Mouse (Mus musculus) MEL (cell line): ENCODE measurements around the gene Prdm11. TPM values are rescaled to one million over a fixed set of nuclear protein-coding genes. Genes with fewer than 3 reads are reported as not detected.

Experiments used
- DNase-seq: peaks from one replicate; pipeline ENCODE4 v3.0.0; 2011; ENCODE audit warnings: low read depth, low spot score
- H3K27ac ChIP-seq: 2 replicates; pipeline ENCODE4 v1.5.1; 2012; ENCODE audit warnings: low read depth, mild to moderate bottlenecking, control low read depth, low read length, moderate library complexity; ENCODE audit not compliant: control insufficient read depth
- H3K27me3 ChIP-seq, 2 experiments: fragments of 150-350 bp in 1 of 2; sonication (generic) in 1 of 2; 2 replicates each; pipeline ENCODE4 v1.6.1; 2012; ENCODE audit warnings: low read length in 2 of 2, mild to moderate bottlenecking in 2 of 2, improper control_type of control experiment in 1 of 2, moderate library complexity in 1 of 2; ENCODE audit not compliant: insufficient read depth in 2 of 2, control insufficient read depth in 1 of 2
- H3K36me3 ChIP-seq, 2 experiments: 2 replicates each; pipeline ENCODE4 v1.6.1; 2012 to 2014; ENCODE audit warnings: low read length in 2 of 2, improper control_type of control experiment in 1 of 2, inconsistent platforms in 1 of 2, mild to moderate bottlenecking in 1 of 2; ENCODE audit not compliant: insufficient read depth in 2 of 2, control insufficient read depth in 1 of 2
- H3K4me1 ChIP-seq, 2 experiments: fragments of 150-350 bp in 1 of 2; sonication (generic) in 1 of 2; 2 replicates each; pipeline ENCODE4 v1.6.1; 2012; ENCODE audit warnings: low read length in 2 of 2, improper control_type of control experiment in 1 of 2, mild to moderate bottlenecking in 1 of 2; ENCODE audit not compliant: insufficient read depth in 2 of 2, control insufficient read depth in 1 of 2
- H3K4me3 ChIP-seq, 2 experiments: fragments of 150-350 bp in 1 of 2; sonication (generic) in 1 of 2; 2 replicates each; pipeline ENCODE4 v1.5.1; 2012; ENCODE audit warnings: low read depth in 2 of 2, low read length in 2 of 2, mild to moderate bottlenecking in 2 of 2, moderate library complexity in 2 of 2, control low read depth in 1 of 2, improper control_type of control experiment in 1 of 2; ENCODE audit not compliant: control insufficient read depth in 1 of 2, insufficient read depth in 1 of 2
- H3K79me2 ChIP-seq: 2 replicates; pipeline ENCODE4 v1.6.1; 2012; ENCODE audit warnings: mild to moderate bottlenecking, low read length, moderate library complexity; ENCODE audit not compliant: control insufficient read depth, poor library complexity, insufficient read depth
- H3K9ac ChIP-seq: 2 replicates; pipeline ENCODE4 v1.6.1; 2012; ENCODE audit warnings: low read depth, mild to moderate bottlenecking, control low read depth, low read length, moderate library complexity; ENCODE audit not compliant: control insufficient read depth, poor library complexity, severe bottlenecking
- H3K9me3 ChIP-seq: fragments of 150-350 bp; sonication (generic); replicated peaks from 2 replicates; pipeline ENCODE4 v1.6.1; 2012; ENCODE audit warnings: mild to moderate bottlenecking, low read length, improper control_type of control experiment, moderate library complexity; ENCODE audit not compliant: insufficient read depth
- CTCF ChIP-seq, 3 experiments: IDR thresholded peaks in 2 of 3; conservative IDR thresholded peaks in 1 of 3; 2 replicates each; pipeline ENCODE4 v1.5.1; 2011 to 2012; ENCODE audit warnings: low read length in 3 of 3, low read depth in 2 of 3, mild to moderate bottlenecking in 2 of 3, improper control_type of control experiment in 1 of 3, inconsistent platforms in 1 of 3, mixed read lengths in 1 of 3, moderate library complexity in 1 of 3; ENCODE audit not compliant: control insufficient read depth in 1 of 3, insufficient read depth in 1 of 3, poor library complexity in 1 of 3, severe bottlenecking in 1 of 3
- E2F4 ChIP-seq: IDR thresholded peaks from 2 replicates; pipeline ENCODE4 v1.6.1; 2011; ENCODE audit warnings: low read depth, low read length, improper control_type of control experiment, borderline replicate concordance
- GABPA ChIP-seq: IDR thresholded peaks from 2 replicates; pipeline ENCODE4 v1.6.1; 2012; ENCODE audit warnings: low read depth, mild to moderate bottlenecking, inconsistent platforms, low read length, improper control_type of control experiment, moderate library complexity
- KAT2A ChIP-seq: conservative IDR thresholded peaks from 2 replicates; pipeline ENCODE4 v1.6.1; 2012; ENCODE audit warnings: low read depth, low read length, improper control_type of control experiment, inconsistent platforms
- MYB ChIP-seq: IDR thresholded peaks from 2 replicates; pipeline ENCODE4 v1.6.1; 2011; ENCODE audit warnings: mild to moderate bottlenecking, low read depth, low read length, improper control_type of control experiment
- MYC ChIP-seq: IDR thresholded peaks from 2 replicates; pipeline ENCODE4 v1.6.1; 2011; ENCODE audit warnings: low read depth, mild to moderate bottlenecking, low read length, improper control_type of control experiment, moderate library complexity
- NRF1 ChIP-seq: IDR thresholded peaks from 2 replicates; pipeline ENCODE4 v1.6.1; 2014; ENCODE audit warnings: low read depth, mild to moderate bottlenecking, inconsistent platforms, low read length, improper control_type of control experiment, moderate library complexity; ENCODE audit not compliant: poor library complexity, insufficient read depth, severe bottlenecking
- POLR2A ChIP-seq, 2 experiments: IDR thresholded peaks; 2 replicates each; pipeline ENCODE4 v1.6.1; 2011 to 2012; ENCODE audit warnings: low read length in 2 of 2, mild to moderate bottlenecking in 2 of 2, control low read depth in 1 of 2, improper control_type of control experiment in 1 of 2, low read depth in 1 of 2, moderate library complexity in 1 of 2; ENCODE audit not compliant: control insufficient read depth in 1 of 2, insufficient read depth in 1 of 2, poor library complexity in 1 of 2
- POLR2AphosphoS2 ChIP-seq: IDR thresholded peaks from 2 replicates; pipeline ENCODE4 v1.6.1; 2011; ENCODE audit warnings: low read length, improper control_type of control experiment
- POLR2AphosphoS5 ChIP-seq: IDR thresholded peaks from 2 replicates; pipeline ENCODE4 v1.6.1; 2012; ENCODE audit warnings: low read depth, borderline replicate concordance, mild to moderate bottlenecking, inconsistent platforms, low read length, moderate library complexity, mixed read lengths
- RAD21 ChIP-seq: IDR thresholded peaks from 2 replicates; pipeline ENCODE4 v1.6.1; 2011; ENCODE audit warnings: mild to moderate bottlenecking, low read depth, low read length, improper control_type of control experiment
- RCOR1 ChIP-seq: IDR thresholded peaks from 2 replicates; pipeline ENCODE4 v1.6.1; 2012; ENCODE audit warnings: low read depth, mild to moderate bottlenecking, inconsistent platforms, low read length, improper control_type of control experiment
- SMC3 ChIP-seq: IDR thresholded peaks from 2 replicates; pipeline ENCODE4 v1.6.1; 2011; ENCODE audit warnings: low read depth, low read length, improper control_type of control experiment
- TCF12 ChIP-seq: IDR thresholded peaks from 2 replicates; pipeline ENCODE4 v1.6.1; 2014; ENCODE audit warnings: low read depth, mild to moderate bottlenecking, inconsistent platforms, low read length, improper control_type of control experiment, moderate library complexity
- ZC3H11A ChIP-seq: IDR thresholded peaks from 2 replicates; pipeline ENCODE4 v1.6.1; 2012; ENCODE audit warnings: low read depth, mild to moderate bottlenecking, inconsistent platforms, low read length, improper control_type of control experiment
- ZKSCAN1 ChIP-seq: IDR thresholded peaks from 2 replicates; pipeline ENCODE4 v1.6.1; 2012; ENCODE audit warnings: low read depth, mild to moderate bottlenecking, inconsistent platforms, low read length, improper control_type of control experiment, moderate library complexity
- ZMIZ1 ChIP-seq: IDR thresholded peaks from 2 replicates; pipeline ENCODE4 v1.6.1; 2012; ENCODE audit warnings: low read depth, mild to moderate bottlenecking, inconsistent platforms, low read length, improper control_type of control experiment, moderate library complexity
- polyA plus RNA-seq, 2 experiments: library from polyadenylated mRNA; stranded (reverse) in 1 of 2; unstranded in 1 of 2; fragments of >175 nt in 1 of 2; fragments of >200 nt in 1 of 2; gene quantifications; 2 replicates each; pipeline versions ENCODE4 v1.2.1 to v1.2.4; 2012; ENCODE audit warnings: low replicate concordance in 2 of 2, low read depth in 1 of 2; ENCODE audit not compliant: insufficient read length in 2 of 2, insufficient read depth in 1 of 2, missing spikeins in 1 of 2
- total RNA-seq: library from RNA; depleted of rRNA; stranded (reverse); fragments of 300-350 nt; gene quantifications from 2 replicates; pipeline ENCODE4 v1.2.3, GENCODE M21; 2012

Gene Prdm11
- total and polyA plus RNA-seq, 3 experiments, result 5.5 to 9.2 TPM; not detected in 1

GRCm38 (mm10) chr2:93063347-93063746, 17.4 kb upstream of the Prdm11 start:
- Histone ChIP-seq H3K27ac (no peak overlapping the region), H3K4me3 (no peak overlapping the region), H3K4me1 (no peaks in the 10 kb centered on the region), H3K9ac (no peak overlapping the region), H3K9me3 (no peaks in the 10 kb centered on the region), H3K27me3 (peaks cover 0 to 3% of the 10 kb centered on the region in 2 experiments; a peak in 3 of 4 replicates), H3K36me3 (no peaks in the 10 kb centered on the region), H3K79me2 (no peaks in the 10 kb centered on the region)
- TF ChIP-seq CTCF (IDR thresholded peaks at IDR 0.05 in 2 of 3, conservative IDR thresholded peaks at IDR 0.05 in 1 of 3; ENCODE audit: control insufficient read depth in 1 of 3, insufficient read depth in 1 of 3, low read depth in 2 of 3, low read length in 3 of 3, poor library complexity in 1 of 3, severe bottlenecking in 1 of 3) (peak; percentile 43 to 77 (median 74); a peak in 5 of 6 replicates), ZC3H11A (peak; percentile 79), RAD21 (peak; percentile 64), POLR2A (IDR thresholded peaks at IDR 0.05; ENCODE audit: control insufficient read depth in 1 of 2, insufficient read depth in 1 of 2, low read depth in 1 of 2, low read length in 2 of 2, poor library complexity in 1 of 2) (no peak), SMC3 (peak; percentile 90)
- peak; percentile 48 for DNase-seq

GRCm38 (mm10) chr2:93051873-93052272, 5.9 kb upstream of the Prdm11 start:
- Histone ChIP-seq H3K4me3 (no peak overlapping the region), H3K27me3 (peaks cover 5 to 17% of the 10 kb centered on the region in 2 experiments), H3K9ac (no peak overlapping the region), H3K4me1 (no peaks in the 10 kb centered on the region), H3K9me3 (no peaks in the 10 kb centered on the region), H3K36me3 (no peaks in the 10 kb centered on the region), H3K79me2 (no peaks in the 10 kb centered on the region), H3K27ac (no peak overlapping the region)
- no peak for TF ChIP-seq ZKSCAN1
- no peak for TF ChIP-seq POLR2AphosphoS2
- no peak for TF ChIP-seq RCOR1
- TF ChIP-seq SMC3, result no peak
- no peak for TF ChIP-seq MYC
- no peak for TF ChIP-seq KAT2A
- TF ChIP-seq E2F4, result no peak
- no peak for DNase-seq

- Histone ChIP-seq H3K27ac (no peak overlapping the region), H3K36me3 (peaks cover 0 to 16% of the 10 kb centered on the region in 2 experiments; a peak in 2 of 4 replicates), H3K4me3 (no peak overlapping the region), H3K9me3 (no peaks in the 10 kb centered on the region), H3K79me2 (peaks cover 9% of the 10 kb centered on the region), H3K9ac (no peak overlapping the region), H3K27me3 (peaks cover 2 to 11% of the 10 kb centered on the region in 2 experiments), H3K4me1 (peaks cover 0 to 13% of the 10 kb centered on the region in 2 experiments; a peak in 3 of 4 replicates)
- TF ChIP-seq POLR2AphosphoS5 (no peak), GABPA (no peak), ZKSCAN1 (no peak), RAD21 (no peak), MYC (no peak), NRF1 (no peak), CTCF (IDR thresholded peaks at IDR 0.05 in 2 of 3, conservative IDR thresholded peaks at IDR 0.05 in 1 of 3; ENCODE audit: control insufficient read depth in 1 of 3, insufficient read depth in 1 of 3, low read depth in 2 of 3, low read length in 3 of 3, poor library complexity in 1 of 3, severe bottlenecking in 1 of 3) (no peak), KAT2A (no peak), MYB (no peak), ZMIZ1 (no peak), TCF12 (no peak)
- DNase-seq, result no peak
These were observed 2.8 kb upstream of the Prdm11 start for GRCm38 (mm10) chr2:93048601-93049323.
